Mouse (Mus musculus) left cerebral cortex, adult 9 months (tissue): ENCODE data around the gene Xrra1.
A peak's percentile ranks its signal among the peaks of the same experiment; 100 is the strongest.

Source experiments
- DNase-seq, 2 experiments: peaks; one replicate each; pipeline ENCODE4 v3.0.0; 2022; ENCODE audit warnings: low spot score in 2 of 2

Gene Xrra1

DNA sequence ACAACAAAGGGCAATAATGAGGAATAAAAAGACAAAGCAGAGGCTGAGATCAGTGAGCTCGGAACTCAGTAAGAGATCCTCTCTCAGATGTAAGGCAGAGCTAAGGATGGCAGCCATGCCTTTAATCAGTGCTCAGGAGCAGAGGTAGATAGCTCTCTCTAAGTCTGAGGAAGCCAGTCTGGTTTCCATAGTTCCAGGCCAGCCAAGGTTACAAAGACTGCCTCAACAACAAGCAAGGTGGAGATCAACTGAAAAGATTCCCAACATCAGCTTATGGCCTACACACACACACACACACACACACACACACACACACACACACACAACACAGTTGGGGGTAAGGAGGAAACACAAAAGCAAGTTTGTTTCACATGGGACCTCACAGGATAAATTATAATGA, 7.8 kb upstream of the Xrra1 start:
- no peak for DNase-seq

DNA sequence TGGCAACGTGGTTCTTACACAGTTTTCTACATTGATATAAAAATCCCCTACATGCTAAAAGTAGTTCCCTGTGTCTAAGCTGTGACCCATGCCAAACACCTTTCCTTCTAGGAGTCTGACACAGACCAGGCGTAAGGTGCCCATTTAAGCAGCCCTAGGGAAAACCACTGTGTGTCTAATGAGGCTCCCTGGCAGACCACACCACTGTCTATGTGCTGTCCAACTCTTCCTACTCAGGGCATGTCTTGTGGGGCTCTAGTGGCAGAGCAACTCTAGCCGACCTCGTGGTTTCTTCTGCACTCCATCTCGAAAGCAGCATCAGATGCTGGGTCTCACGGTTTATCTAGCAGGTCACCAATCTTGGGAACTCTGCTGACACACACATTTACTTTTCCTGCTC, 7.3 kb upstream of the Xrra1 start:
- no peak for DNase-seq

DNA sequence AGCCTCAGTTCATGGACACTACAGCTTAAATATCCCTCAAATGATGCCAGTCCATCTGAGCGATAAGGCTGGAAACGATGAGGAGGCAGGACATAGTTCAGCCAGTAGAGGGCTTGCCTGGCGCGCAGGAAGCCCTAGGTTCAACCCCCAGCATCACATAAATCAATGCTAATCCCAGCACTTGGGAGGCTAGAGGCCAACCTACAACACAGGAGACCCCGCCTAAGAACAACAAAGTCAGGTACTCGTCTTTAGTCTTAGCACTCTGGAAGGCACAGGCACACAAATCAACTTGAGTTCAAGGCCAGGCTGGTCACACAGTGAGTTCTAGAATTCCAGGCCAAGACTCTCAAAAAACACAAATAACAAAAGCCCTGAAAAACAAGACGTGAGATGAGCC, 5.6 kb upstream of the Xrra1 start:
- no peak for DNase-seq

DNA sequence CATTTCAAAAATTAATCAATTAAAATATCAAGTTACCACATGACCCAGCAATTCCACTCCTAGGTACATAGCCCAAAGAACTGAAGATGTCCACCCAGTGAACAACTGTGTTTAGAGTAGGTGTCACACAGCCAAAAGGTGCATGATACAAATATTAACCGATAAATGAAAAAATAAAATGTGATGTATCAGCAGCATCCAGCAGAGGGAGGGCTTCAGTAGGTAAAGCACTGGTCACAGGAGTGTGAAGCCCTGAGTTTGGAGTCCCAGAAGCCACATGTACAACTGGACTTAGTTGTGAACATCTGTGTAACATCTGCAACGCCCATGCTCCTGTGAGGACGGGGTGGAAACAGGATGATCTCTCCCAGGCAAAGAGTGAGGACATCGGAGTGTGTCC, 4.6 kb upstream of the Xrra1 start:
- no peak for DNase-seq

DNA sequence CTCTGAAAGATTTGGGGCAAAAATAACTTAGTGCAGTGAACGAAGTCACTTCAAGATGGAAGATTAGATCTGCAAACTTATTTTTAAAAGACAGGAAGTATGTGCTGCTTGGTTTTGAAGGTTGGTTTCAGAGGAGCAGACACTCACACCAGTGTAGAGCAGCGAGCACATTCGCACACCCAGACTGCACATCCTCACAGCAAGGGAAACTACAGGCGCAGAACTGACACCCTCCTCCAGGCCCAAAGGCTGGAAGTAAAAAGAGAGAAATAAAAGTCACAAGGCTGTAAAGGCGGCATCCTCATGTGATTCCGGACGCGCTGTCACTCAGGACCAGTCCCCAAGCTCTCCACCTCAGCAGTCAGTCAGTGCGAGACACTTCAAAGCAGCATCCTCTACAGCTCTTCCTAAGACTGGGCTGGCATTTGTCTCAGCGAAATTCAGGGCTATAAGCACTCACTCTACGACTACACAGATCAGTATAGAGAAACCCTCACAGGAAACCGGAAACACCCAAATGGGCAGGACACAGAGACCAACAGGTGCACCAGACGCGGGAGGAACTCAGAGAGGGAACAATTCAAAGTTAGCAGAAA, 2.6 kb upstream of the Xrra1 start:
- no peak for DNase-seq

DNA sequence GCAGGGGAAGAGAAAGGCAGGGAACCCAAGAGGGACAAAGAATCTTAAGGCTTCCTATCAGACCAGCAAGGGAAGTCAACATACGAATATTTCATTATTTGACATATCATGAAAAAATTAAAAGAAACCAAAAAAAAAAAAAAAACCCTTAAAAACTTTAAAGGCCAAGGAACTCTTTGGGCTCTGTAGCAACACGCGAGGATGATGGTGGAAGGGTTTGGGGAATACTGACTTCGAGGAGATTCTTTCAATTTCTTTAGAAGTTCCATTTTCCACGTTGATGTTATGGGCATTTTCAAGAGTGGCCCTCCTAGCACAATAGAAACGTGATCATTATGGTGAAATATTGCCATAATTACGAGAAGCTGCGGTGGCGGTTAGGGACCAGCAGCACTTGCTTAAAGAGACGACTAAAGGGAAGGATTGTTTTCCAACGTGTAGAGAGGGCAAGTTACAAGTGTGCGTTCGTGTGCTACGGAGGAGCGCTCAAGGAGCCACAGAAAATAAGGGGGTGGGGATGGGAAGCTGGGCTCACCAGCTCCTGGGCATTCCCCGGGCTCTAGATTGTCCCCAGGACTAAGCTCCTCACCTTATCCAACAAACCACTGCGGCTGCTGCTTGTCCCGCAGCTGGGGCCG, 622 bp upstream of the Xrra1 start:
- DNase-seq: no peak

DNA sequence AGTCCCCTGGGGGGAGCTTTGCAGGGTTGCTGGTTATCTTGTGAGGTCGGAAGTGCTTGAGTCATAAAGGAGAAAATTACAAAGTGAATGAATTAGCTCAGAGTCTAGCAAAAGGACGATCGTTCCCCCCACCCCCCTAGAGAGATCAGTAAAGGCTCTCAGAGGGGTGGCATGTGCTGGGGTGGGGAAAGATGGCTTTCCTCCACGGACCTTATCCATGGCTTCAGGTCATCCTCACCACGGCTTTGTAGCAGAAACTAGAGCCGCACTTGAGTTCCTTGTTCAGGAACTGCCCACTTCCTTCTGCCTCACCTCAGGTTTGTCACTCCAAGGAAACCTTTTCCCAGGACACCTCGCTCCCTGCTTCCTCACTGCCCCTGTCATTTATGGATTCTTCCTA, 4.4 kb downstream of the Xrra1 start, which contains the start of gene Spcs2:
TSS of gene Spcs2 (minus strand) at position 101 of the 400 bp plus-strand sequence.
- DNase-seq: no peak

DNA sequence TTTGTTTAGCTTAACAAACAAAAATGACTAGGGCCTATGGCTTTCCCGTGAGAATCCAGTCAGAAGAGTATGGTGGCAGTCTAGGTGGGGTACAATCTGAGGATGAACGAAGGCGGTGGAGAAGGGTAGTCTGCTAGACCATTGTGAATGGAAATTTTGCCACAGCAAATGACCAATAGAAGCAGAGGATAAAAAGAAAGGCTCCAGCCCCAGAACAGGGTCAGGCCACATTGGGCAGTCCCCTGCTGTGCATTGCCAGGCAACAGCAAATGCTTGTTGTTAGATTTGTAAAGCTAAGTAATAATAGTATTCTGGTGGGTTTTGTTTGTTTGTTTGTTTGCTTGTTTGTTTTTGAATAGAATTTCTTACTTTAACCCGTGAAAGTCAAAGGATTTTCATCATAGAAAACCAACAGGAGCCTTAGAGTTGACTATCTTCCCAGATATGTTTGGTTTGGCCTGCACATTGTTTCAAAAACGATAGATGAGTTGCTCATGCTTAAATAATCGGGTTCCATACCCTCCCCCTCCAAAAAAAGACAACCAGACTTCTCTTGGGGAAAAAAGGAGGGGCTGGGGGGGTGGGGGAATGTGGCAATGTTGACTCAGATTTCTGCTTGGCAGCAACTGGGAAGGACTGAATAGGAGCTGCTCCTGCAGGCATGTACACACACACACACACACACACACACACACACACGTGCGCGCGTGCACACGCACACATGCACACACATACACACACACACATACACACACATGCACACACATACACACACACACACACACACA, 5.5 kb downstream of the Xrra1 start:
- DNase-seq: no peak

DNA sequence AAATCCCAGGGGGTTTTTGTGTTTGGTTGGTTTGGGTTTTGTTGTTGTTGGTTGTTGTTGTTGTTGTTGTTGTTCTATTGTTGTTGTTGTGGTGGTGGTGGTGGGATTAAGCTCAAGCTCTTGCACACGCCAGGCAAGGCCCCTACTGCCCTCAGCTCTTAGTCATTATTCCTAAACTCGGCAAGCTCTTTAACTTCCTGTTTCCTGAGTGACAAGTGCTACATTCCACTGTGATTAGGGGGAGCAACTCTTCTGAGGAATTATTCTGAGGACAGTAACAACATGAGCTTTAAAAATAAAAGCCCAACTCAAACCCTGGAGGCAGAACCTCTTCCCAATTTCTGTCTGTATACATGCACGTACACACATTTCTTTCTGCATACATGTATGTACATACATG, 6.3 kb downstream of the Xrra1 start:
- DNase-seq: no peak

DNA sequence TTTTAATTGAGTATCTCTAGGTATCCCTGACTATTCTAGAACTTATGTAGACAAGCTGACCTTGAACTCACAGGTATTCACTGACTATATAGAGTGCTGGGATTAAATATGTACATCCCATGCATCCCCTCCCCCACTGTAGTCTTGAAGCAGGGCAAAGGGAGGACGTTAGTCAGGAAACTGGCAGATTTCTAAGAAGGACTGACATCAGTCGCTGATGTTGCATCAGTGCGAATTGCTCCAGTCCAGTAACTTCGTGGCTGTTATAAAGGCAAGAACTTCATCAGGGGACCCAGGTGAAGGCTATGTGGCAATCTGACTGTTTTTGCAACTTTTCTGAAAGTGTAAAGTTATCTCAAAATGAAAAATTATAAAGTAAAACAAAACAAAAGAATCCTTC, 10.4 kb downstream of the Xrra1 start:
- DNase-seq: no peak

DNA sequence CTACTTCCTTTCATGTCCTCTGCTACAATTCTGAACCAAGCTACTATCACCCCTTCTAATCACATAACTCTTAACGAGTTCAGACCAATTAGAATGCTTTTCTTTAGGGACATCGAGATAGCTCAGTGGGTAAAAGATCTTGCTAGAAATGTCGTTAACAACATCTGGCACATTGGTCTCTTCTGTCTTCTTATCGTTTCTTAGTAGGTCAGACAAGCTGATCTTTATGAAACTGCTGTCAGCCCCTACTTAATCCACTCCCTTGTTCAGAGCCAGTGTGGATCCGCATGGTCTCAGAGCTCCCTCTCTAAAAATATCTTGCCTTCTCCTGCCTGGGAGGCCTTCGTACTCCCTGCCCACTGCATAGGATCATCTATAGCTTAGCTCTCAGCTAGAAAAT, 15.0 kb downstream of the Xrra1 start:
- DNase-seq: no peak

DNA sequence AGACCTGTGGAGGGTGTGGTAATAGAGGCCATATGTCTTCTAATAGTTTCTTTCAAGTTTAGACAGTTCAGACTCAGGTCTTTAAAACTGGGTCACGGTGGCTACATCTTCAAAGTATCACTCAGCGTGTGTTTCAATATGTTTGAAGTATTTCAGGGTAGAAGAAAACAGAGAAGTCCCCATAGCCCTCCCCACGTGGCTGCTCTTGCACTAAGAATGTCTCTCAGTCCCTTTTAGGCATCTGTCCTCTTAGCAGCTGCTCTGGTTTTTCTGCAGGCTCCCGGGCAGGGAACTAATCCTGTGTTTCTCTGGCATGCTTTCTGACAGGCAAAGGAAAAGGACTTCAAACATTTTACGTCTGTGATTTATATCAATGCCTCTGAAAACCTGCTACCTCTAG, 17.0 kb downstream of the Xrra1 start:
- DNase-seq: no peak

DNA sequence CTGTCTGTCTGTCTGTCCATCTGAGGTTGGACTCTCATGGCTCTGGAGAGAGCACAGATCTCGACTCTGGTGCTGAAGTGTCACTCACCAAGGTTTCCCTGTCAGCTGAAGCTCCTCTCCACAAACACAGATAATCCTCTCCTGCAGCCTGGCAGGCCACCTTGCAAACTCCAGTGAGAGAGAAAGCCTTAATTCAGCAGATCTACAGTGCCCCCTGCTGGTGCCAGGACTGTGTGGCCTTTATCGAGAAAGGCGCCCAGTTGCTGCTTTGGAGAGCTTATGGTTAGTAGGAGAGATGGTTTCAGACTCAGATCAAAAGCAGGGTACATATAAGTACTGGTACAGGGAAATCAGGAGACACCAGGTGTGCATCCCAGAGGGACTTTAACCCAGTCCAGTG, 17.4 kb downstream of the Xrra1 start:
- DNase-seq: peak; percentile 38 to 92

DNA sequence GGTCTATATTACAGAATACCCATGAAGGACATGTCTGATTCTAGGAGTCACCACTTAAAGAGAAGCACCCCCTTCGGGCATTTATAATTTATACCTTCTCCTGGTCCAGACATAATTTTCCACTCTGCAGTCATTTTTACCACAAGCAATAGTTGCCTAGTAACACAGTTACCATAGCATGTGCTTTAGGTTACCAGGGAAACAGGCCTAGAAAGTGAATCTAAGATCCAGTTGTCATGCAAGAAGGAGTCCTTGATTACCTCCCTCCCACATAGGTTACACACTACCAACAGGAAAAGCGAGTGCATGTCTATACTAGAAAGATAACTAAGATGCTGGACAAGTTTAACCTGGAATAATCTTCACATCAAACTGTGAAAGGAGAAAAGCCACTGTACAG, 19.3 kb downstream of the Xrra1 start:
- no peak for DNase-seq

DNA sequence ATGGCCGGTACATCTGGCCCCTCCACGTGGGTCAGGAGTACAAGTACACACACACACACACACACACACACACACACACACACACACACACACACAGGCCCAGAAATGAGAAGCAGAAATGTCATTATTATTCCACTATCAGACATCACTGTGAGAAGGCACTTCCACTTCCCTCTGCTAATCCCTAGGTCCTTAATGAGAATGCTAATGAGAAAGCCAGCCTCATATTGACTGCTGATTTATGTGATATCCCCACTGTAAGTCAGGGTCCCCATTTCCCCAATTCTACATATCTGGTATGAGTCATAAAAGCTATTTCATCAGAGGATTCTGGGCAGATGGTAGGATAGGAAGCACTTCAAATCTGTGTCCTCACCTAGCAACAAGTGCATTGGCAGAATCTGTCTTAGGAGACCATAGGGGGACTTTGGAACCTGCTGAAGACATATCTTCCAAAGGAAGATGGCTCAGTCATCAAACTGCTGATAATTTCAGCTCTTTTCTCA, 28.4 kb downstream of the Xrra1 start:
- no peak for DNase-seq

DNA sequence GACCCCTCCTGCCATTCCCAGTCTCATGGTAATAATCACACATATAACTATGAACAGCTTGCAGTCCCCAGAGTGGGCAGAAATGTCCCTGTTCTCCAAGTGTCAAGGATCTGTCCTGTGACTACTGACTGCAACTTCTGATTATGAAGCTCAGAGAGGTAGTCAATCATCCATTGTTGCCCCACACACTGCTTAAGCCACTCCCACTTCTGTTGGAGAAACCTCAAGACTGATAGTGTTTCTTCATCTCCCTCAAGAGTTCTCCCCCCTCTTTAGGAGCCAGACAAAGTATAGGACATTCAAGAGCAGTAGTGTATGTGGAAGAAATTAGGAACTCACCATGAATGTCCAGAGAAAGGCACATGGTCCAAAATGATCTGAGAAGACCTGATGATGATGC, 28.8 kb downstream of the Xrra1 start:
- DNase-seq: no peak

DNA sequence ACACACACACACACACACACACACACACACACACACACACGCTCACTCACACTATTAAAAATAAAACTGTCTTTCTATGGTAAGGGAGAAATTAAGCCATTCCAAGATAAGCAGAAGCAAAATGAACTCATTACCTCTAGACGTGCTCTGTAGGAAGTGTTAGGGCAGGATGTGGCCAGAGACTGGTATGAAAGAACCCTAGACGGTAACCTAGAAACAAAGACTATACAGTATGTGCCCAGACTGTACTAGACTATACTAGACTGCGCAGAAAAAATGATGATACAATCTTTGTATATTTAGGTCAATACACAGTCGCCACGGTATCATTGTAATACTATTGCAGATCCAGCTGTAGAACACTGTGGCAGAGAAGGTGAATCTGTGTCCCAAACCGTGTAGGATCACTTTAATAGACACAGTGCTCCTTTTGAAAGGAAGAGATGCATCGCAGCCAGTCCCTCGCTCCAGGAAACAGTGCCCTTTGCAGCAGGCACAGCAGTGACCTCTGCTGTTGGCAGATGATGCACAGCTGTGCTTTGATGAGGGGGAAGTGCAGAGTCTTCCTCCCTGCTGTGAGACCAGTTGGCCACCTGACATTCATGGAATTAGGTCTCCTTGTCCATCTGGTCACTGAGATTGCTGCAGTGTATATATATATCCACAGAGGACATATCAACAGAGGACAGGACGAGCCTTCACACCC, 30.4 kb downstream of the Xrra1 start:
- DNase-seq: no peak

DNA sequence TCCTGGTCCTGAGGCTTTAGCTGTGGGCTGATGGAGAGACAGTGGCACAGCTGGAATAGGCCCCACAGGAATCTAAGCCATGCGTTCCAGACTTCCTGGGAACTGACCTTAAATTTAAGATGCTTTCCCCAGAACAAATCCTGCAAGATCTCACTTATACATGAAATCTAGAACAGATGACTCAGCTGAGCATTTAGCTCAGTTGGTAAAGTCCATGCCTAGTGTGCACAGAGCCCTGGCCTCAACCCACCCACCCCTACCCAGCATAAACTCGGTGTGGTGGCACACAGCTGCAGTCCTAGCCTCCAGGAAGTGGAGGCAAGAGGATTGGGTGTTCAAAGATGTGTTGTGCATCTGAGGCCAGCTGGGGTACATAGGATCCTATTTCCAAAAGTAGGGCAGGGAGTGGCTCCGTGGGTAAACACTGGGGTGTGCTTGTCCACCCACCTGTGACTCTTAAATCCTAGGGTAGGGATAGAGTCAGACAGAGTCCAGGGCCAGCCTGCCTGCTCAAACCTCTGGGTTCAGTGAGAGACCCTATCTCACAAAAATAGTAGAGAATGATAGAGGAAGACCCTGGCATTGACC, 31.3 kb downstream of the Xrra1 start:
- DNase-seq: no peak

DNA sequence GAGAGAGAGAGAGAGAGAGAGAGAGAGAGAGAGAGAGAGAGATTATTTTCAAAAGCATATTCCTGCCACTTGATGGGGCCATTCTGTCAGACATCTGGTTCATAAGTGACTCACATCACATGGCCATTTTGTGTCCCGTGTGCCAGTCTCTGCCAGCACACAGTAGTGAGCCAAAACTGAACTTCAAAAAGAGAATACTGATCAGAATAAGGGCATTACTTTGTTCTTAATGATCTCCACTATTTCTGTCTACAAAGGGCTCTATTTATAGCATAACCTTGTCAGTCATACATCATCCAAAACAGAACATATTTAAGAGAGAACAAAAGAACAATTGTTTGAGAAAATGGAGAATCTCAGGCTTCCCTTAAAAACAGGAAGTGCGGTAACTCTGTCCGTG, 32.6 kb downstream of the Xrra1 start:
- no peak for DNase-seq

DNA sequence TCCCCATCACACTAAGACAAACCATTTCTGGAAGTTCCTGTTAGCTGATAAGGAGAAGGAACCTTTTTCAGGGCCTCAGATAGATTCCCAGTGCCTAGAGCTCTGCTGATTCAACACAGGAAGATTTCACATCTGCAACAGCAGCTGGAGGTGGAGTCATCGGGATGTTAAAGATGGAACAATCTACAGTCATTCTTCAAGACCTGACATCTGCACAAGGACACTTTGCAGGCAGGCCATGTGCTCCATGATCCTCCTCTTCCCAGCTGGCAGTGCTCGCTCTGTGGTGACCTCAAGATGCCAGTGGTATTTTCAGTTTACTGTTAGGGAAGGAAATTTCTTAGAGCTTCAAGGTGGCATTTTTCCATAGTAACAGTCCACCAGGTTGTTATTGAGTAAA, 33.4 kb downstream of the Xrra1 start:
- no peak for DNase-seq

DNA sequence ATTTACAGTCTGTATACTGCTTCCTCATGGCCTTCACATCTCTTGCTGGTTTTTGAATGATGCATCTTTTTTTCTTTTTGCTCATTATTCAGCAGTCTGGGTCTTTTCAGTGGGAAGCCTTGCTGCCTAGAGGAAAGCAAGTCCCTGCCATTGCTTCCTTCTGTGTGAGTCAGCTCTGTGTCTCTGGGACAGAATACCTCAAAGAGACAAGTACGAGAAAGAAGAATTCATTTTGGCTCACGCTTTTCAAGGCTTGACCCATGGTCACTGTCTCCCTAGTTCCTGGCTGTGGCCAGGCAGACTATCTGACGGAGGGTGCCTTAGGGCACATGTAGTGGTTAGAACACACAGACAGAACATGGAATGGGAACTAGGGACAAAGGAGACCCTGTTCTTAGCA, 35.1 kb downstream of the Xrra1 start:
- no peak for DNase-seq

DNA sequence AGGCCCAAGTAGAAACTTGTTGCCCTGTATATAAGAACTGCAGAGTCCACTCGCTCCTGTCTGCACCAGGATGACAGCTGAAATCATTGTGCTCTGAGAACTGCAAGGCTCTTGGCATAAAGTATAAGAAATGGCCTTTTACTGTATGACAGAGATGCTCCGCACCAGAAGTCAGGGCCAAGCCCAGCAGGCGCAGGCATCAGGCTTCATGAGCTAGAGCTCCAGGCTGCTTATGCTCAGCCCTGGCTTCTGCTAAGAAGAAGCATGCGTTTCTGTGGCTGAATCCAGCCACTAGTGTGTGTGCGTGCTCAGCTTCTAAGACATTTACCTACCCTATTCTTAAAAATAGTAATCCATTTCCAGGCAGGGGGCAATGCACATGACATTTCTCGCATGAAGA, 35.6 kb downstream of the Xrra1 start:
- DNase-seq: no peak
